Mouse (Mus musculus): ENCODE data around the gene Nhsl1. TPM values are rescaled to one million over a fixed set of nuclear protein-coding genes. Genes with fewer than 3 reads are reported as not detected.
"Not testable (repeated sequence)": the region's sequence is repeated elsewhere in the genome, so short reads cannot be mapped to it uniquely, and the experiment has no call there.

Nhsl1 gene
- polyA plus RNA-seq, 1 experiment from 2014 or later, result 10.5 TPM

- Histone ChIP-seq H3K4me3 (no peak overlapping the region), H3K27ac (replicated peaks) (no peak overlapping the region), H3K4me1 (peaks cover 43% of the 10 kb centered on the region), H3K27me3 (ENCODE audit: low read depth, poor library complexity, severe bottlenecking) (no peaks in the 10 kb centered on the region), H3K36me3 (no peaks in the 10 kb centered on the region), H3K9me3 (replicated peaks) (no peaks in the 10 kb centered on the region)
- DNase-seq (ENCODE audit: low spot score), result no peak
- WGBS, result 80% methylated on average over 6 of the region's 6 CpGs
These were observed 116.7 kb downstream of the Nhsl1 start for GRCm38 (mm10) chr10:18435454-18435853.

- H3K27me3 ChIP-seq (ENCODE audit: low read depth, poor library complexity, severe bottlenecking), result no peaks in the 10 kb centered on the region
- no peak overlapping the region for H3K27ac ChIP-seq (replicated peaks)
- H3K4me1 ChIP-seq, result peaks cover 38% of the 10 kb centered on the region
- DNase-seq (ENCODE audit: low spot score), result no peak
- H3K4me3 ChIP-seq, result no peak overlapping the region
- H3K9me3 ChIP-seq (replicated peaks), result no peaks in the 10 kb centered on the region
- H3K36me3 ChIP-seq, result no peaks in the 10 kb centered on the region
- 60% methylated on average over 7 of the region's 7 CpGs for WGBS
These were observed 117.2 kb downstream of the Nhsl1 start for GRCm38 (mm10) chr10:18435938-18436337.

DNA sequence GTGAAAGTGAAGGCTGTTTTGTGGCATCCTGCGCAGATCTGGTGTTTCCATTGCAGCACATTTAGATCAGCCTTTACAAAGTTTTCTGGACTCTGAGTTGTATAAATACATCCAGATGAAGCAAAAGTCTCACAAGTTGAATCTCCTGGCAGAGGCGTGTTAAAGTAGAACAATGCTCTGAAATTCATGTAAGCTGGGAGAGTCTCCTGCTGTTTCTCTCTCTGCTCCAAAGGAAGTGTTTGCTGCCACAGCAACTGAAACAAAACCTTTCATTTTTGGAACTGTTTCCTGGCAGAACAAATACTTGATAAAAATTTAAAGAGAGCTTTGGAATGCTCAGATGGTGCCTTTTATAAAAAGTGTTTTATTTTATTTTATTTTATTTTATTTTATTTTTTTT, 118.8 kb downstream of the Nhsl1 start:
- H3K36me3 ChIP-seq, result no peaks in the 10 kb centered on the region
- 52% methylated on average over 2 of the region's 2 CpGs for WGBS
- no peak for DNase-seq (ENCODE audit: low spot score)
- H3K9me3 ChIP-seq (replicated peaks), result no peaks in the 10 kb centered on the region
- H3K27ac ChIP-seq (replicated peaks), result no peak overlapping the region
- H3K4me1 ChIP-seq, result peaks cover 28% of the 10 kb centered on the region
- no peaks in the 10 kb centered on the region for H3K27me3 ChIP-seq (ENCODE audit: low read depth, poor library complexity, severe bottlenecking)
- no peak overlapping the region for H3K4me3 ChIP-seq

GRCm38 (mm10) chr10:18445603-18446358, 127.0 kb downstream of the Nhsl1 start:
- Histone ChIP-seq H3K27ac (replicated peaks) (peak overlapping the region; percentile 68), H3K27me3 (ENCODE audit: low read depth, poor library complexity, severe bottlenecking) (peaks cover 17% of the 10 kb centered on the region; the same call in 1 of the 2 replicates), H3K4me3 (peak overlapping the region; percentile 32), H3K4me1 (peaks cover 44% of the 10 kb centered on the region), H3K9me3 (replicated peaks) (no peaks in the 10 kb centered on the region), H3K36me3 (no peaks in the 10 kb centered on the region)
- DNase-seq (ENCODE audit: low spot score), result peak; percentile 38
- 20% methylated on average over 6 of the region's 6 CpGs for WGBS

- peak overlapping the region; percentile 68 for H3K27ac ChIP-seq (replicated peaks)
- peak overlapping the region; percentile 32 for H3K4me3 ChIP-seq
- peaks cover 48% of the 10 kb centered on the region for H3K4me1 ChIP-seq
- peak; percentile 54 for DNase-seq (ENCODE audit: low spot score)
- no peaks in the 10 kb centered on the region for H3K9me3 ChIP-seq (replicated peaks)
- H3K27me3 ChIP-seq (ENCODE audit: low read depth, poor library complexity, severe bottlenecking), result peaks cover 17% of the 10 kb centered on the region; the same call in 1 of the 2 replicates
- H3K36me3 ChIP-seq, result no peaks in the 10 kb centered on the region
- WGBS, result 7% methylated on average over 5 of the region's 7 CpGs
These were observed 127.6 kb downstream of the Nhsl1 start for GRCm38 (mm10) chr10:18446359-18446820.

- H3K36me3 ChIP-seq, result no peaks in the 10 kb centered on the region
- 64% methylated on average over 4 of the region's 4 CpGs for WGBS
- peaks cover 48% of the 10 kb centered on the region for H3K4me1 ChIP-seq
- no peak overlapping the region for H3K27ac ChIP-seq (replicated peaks)
- H3K4me3 ChIP-seq, result no peak overlapping the region
- H3K9me3 ChIP-seq (replicated peaks), result no peaks in the 10 kb centered on the region
- DNase-seq (ENCODE audit: low spot score), result no peak
- peaks cover 17% of the 10 kb centered on the region; the same call in 1 of the 2 replicates for H3K27me3 ChIP-seq (ENCODE audit: low read depth, poor library complexity, severe bottlenecking)
These were observed 128.5 kb downstream of the Nhsl1 start for GRCm38 (mm10) chr10:18447299-18447698.

- peaks cover 48% of the 10 kb centered on the region for H3K4me1 ChIP-seq
- not testable (repeated sequence) for DNase-seq (ENCODE audit: low spot score); H3K27ac ChIP-seq (replicated peaks); H3K9me3 ChIP-seq (replicated peaks); H3K4me3 ChIP-seq; H3K36me3 ChIP-seq
- 88% methylated on average over 7 of the region's 7 CpGs for WGBS
- H3K27me3 ChIP-seq (ENCODE audit: low read depth, poor library complexity, severe bottlenecking), result peaks cover 10% of the 10 kb centered on the region; the same call in 1 of the 2 replicates
These were observed 130.1 kb downstream of the Nhsl1 start for GRCm38 (mm10) chr10:18448896-18449295.

GRCm38 (mm10) chr10:18453380-18453779, 134.6 kb downstream of the Nhsl1 start:
- no peak overlapping the region for H3K4me3 ChIP-seq
- no peak overlapping the region for H3K27ac ChIP-seq (replicated peaks)
- peak; percentile 71 for DNase-seq (ENCODE audit: low spot score)
- no peaks in the 10 kb centered on the region for H3K9me3 ChIP-seq (replicated peaks)
- H3K27me3 ChIP-seq (ENCODE audit: low read depth, poor library complexity, severe bottlenecking), result peaks cover 4% of the 10 kb centered on the region; the same call in 1 of the 2 replicates
- peaks cover 32% of the 10 kb centered on the region for H3K4me1 ChIP-seq
- no peaks in the 10 kb centered on the region for H3K36me3 ChIP-seq
- 51% methylated on average over 4 of the region's 4 CpGs for WGBS

GRCm38 (mm10) chr10:18454161-18454560, 135.4 kb downstream of the Nhsl1 start:
- H3K27me3 ChIP-seq (ENCODE audit: low read depth, poor library complexity, severe bottlenecking), result no peaks in the 10 kb centered on the region
- 74% methylated on average over 3 of the region's 3 CpGs for WGBS
- H3K4me1 ChIP-seq, result peaks cover 39% of the 10 kb centered on the region
- no peaks in the 10 kb centered on the region for H3K36me3 ChIP-seq
- no peaks in the 10 kb centered on the region for H3K9me3 ChIP-seq (replicated peaks)
- no peak overlapping the region for H3K27ac ChIP-seq (replicated peaks)
- no peak for DNase-seq (ENCODE audit: low spot score)
- H3K4me3 ChIP-seq, result no peak overlapping the region

DNA sequence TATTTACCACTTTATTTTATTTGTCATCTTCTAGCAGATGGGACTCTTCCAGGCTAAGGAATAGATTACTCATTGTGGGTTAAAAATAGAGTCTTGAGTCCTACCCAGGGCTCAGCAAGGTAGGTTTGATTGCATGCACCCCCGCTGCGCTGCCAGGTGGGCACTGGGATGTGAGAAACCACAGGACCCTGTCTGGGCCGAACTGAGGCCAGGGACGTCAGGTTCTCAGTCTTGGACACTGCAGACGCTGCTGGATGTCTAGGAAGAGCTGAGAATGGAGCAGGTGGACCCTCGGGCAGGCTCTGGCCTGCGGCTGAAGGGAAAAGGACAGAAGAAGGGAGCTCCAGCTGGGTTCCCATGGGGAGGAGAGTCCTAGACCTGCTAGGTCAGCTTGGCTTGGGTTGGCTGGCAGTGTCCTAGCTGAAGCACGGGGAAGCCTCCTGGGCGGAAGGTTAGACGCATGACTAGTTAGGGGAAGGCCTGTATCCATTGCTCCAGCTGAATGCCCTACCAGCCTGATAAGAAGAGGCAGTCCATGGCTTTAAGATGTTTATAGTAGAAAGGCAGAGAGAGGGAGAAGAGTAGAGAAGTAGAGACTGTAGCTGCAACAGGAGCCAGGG, 136.6 kb downstream of the Nhsl1 start:
- no peak for DNase-seq (ENCODE audit: low spot score)

GRCm38 (mm10) chr10:18457808-18458475, 139.2 kb downstream of the Nhsl1 start:
- DNase-seq (ENCODE audit: low spot score), result no peak
- no peaks in the 10 kb centered on the region for H3K9me3 ChIP-seq (replicated peaks)
- H3K27ac ChIP-seq (replicated peaks), result 0 out of 2 replicates have a peak overlapping the region, but pooled peaks have one; percentile 23
- no peak overlapping the region for H3K4me3 ChIP-seq
- H3K4me1 ChIP-seq, result peaks cover 44% of the 10 kb centered on the region
- H3K27me3 ChIP-seq (ENCODE audit: low read depth, poor library complexity, severe bottlenecking), result no peaks in the 10 kb centered on the region
- 60% methylated on average over 8 of the region's 8 CpGs for WGBS
- no peaks in the 10 kb centered on the region for H3K36me3 ChIP-seq

More for the DNA sequence above, 136.6 kb downstream of the Nhsl1 start:
- WGBS, result 90% methylated on average over 10 of the region's 10 CpGs
- no peak overlapping the region for H3K4me3 ChIP-seq
- no peaks in the 10 kb centered on the region for H3K9me3 ChIP-seq (replicated peaks)
- H3K36me3 ChIP-seq, result no peaks in the 10 kb centered on the region
- H3K27me3 ChIP-seq (ENCODE audit: low read depth, poor library complexity, severe bottlenecking), result no peaks in the 10 kb centered on the region
- H3K4me1 ChIP-seq, result peaks cover 42% of the 10 kb centered on the region
- H3K27ac ChIP-seq (replicated peaks), result no peak overlapping the region

- no peak overlapping the region for H3K27ac ChIP-seq (replicated peaks)
- DNase-seq (ENCODE audit: low spot score), result no peak
- H3K4me1 ChIP-seq, result peaks cover 49% of the 10 kb centered on the region
- no peaks in the 10 kb centered on the region for H3K9me3 ChIP-seq (replicated peaks)
- H3K36me3 ChIP-seq, result no peaks in the 10 kb centered on the region
- H3K27me3 ChIP-seq (ENCODE audit: low read depth, poor library complexity, severe bottlenecking), result no peaks in the 10 kb centered on the region; the same call in 1 of the 2 replicates
- 91% methylated on average over 13 of the region's 13 CpGs for WGBS
- H3K4me3 ChIP-seq, result no peak overlapping the region
These were observed 142.6 kb downstream of the Nhsl1 start for GRCm38 (mm10) chr10:18461336-18461735.

Measured in midbrain, embryonic 10.5 days (tissue).